In genomic region chr14:118572688-118573245, GRCm38 (mm10) we compare ENCODE assay signal across 23 mouse cellular contexts.
"Had no signal": no experiment of that assay in that cellular context is flagged by ENCODE, and none has a peak within 500 bp of the region (broad histone marks: within the 10 kb centered on the region; RNA-seq: fewer than 3 reads in every experiment).

No protein-coding gene starts in this region.

- H3K9ac ChIP-seq: intestine, embryonic 15.5 days; limb, embryonic 13.5 days; liver, embryonic 12.5 days; liver, embryonic 15.5 days; midbrain, embryonic 13.5 days; neural tube, embryonic 13.5 days; stomach, embryonic 15.5 days had no signal

- H3K36me3 ChIP-seq: intestine, embryonic 15.5 days; limb, embryonic 10.5 days; limb, embryonic 13.5 days; liver, embryonic 12.5 days; liver, embryonic 15.5 days; midbrain, embryonic 10.5 days; midbrain, embryonic 13.5 days; neural tube, embryonic 13.5 days; stomach, embryonic 15.5 days had no signal

- H3K9me3 ChIP-seq: intestine, embryonic 15.5 days; limb, embryonic 10.5 days; limb, embryonic 13.5 days; liver, embryonic 12.5 days; liver, embryonic 15.5 days; midbrain, embryonic 10.5 days; midbrain, embryonic 13.5 days; neural tube, embryonic 13.5 days; stomach, embryonic 15.5 days had no signal

- ATAC-seq: intestine, embryonic 15.5 days; liver, embryonic 12.5 days; midbrain, embryonic 13.5 days; midbrain, embryonic 16.5 days had no signal

- DNase-seq: kidney, adult 2 months; kidney, postnatal 25 days; layer of hippocampus, adult 9-11 months; liver; lung, adult 18-20 months; lung, postnatal 36 days; retina, postnatal 1 day; right cerebral cortex, postnatal 25 days; spleen, adult 18-20 months; thymus, postnatal 25 days had no signal

- H3K27ac ChIP-seq: intestine, embryonic 15.5 days; layer of hippocampus, adult 2 months; limb, embryonic 10.5 days; limb, embryonic 13.5 days; liver, embryonic 12.5 days; liver, embryonic 15.5 days; midbrain, embryonic 10.5 days; midbrain, embryonic 13.5 days; neural tube, embryonic 13.5 days; stomach, embryonic 15.5 days had no signal

- H3K4me3 ChIP-seq: intestine, embryonic 15.5 days; layer of hippocampus, adult 2 months; limb, embryonic 10.5 days; limb, embryonic 13.5 days; liver, embryonic 12.5 days; liver, embryonic 15.5 days; megakaryocyte, embryonic 14.5 days; midbrain, embryonic 10.5 days; midbrain, embryonic 13.5 days; myocyte; neural tube, embryonic 13.5 days; stomach, embryonic 15.5 days had no signal

- H3K4me1 ChIP-seq: intestine, embryonic 15.5 days; midbrain, embryonic 13.5 days; stomach, embryonic 15.5 days had no signal

- H3K27me3 ChIP-seq: intestine, embryonic 15.5 days; liver, embryonic 12.5 days; liver, embryonic 15.5 days; megakaryocyte, embryonic 14.5 days; midbrain, embryonic 13.5 days; neural tube, embryonic 13.5 days; stomach, embryonic 15.5 days had no signal

- H3K4me2 ChIP-seq: intestine, embryonic 15.5 days; limb, embryonic 13.5 days; liver, embryonic 12.5 days; liver, embryonic 15.5 days; midbrain, embryonic 13.5 days; neural tube, embryonic 13.5 days; stomach, embryonic 15.5 days had no signal
